Mouse (Mus musculus) liver, adult 2 months (tissue): ENCODE data around the gene Acer1. TPM values are rescaled to one million over a fixed set of nuclear protein-coding genes. Genes with fewer than 3 reads are reported as not detected.

Experiments used
- DNase-seq: peaks from one replicate; pipeline ENCODE4 v3.0.0-alpha.2; 2011; ENCODE audit warnings: low read depth, low spot score; ENCODE audit errors: extremely low read depth
- H3K27ac ChIP-seq: fragments of 200-500 bp; replicated peaks from 2 replicates; pipeline ENCODE4 v1.5.1; 2012; ENCODE audit warnings: low read depth, mild to moderate bottlenecking, control low read depth, inconsistent platforms, low read length; ENCODE audit not compliant: insufficient read depth
- H3K27me3 ChIP-seq: fragments of 200-500 bp; 2 replicates; pipeline ENCODE4 v1.6.1; 2012; ENCODE audit warnings: mild to moderate bottlenecking, moderate library complexity, low read length, inconsistent platforms; ENCODE audit not compliant: control insufficient read depth, insufficient read depth
- H3K36me3 ChIP-seq: fragments of 200-500 bp; 2 replicates; pipeline ENCODE4 v1.6.1; 2012; ENCODE audit warnings: low read length, inconsistent platforms; ENCODE audit not compliant: control insufficient read depth, insufficient read depth
- H3K4me1 ChIP-seq: fragments of 200-500 bp; 2 replicates; pipeline ENCODE4 v1.6.1; 2011; ENCODE audit warnings: low read length; ENCODE audit not compliant: control insufficient read depth, insufficient read depth
- H3K4me3 ChIP-seq: fragments of 200-500 bp; 2 replicates; pipeline ENCODE4 v1.5.1; 2011; ENCODE audit warnings: low read depth, mild to moderate bottlenecking, control low read depth, low read length, moderate library complexity; ENCODE audit not compliant: insufficient read depth
- H3K79me2 ChIP-seq: fragments of 200-500 bp; 2 replicates; pipeline ENCODE4 v1.6.1; 2012; ENCODE audit warnings: inconsistent platforms, mild to moderate bottlenecking, low read length, moderate library complexity; ENCODE audit not compliant: control insufficient read depth, insufficient read depth
- H3K9ac ChIP-seq: fragments of 200-500 bp; 2 replicates; pipeline ENCODE4 v1.6.1; 2012; ENCODE audit warnings: low read depth, mild to moderate bottlenecking, control low read depth, inconsistent platforms, low read length
- CTCF ChIP-seq: fragments of 200-500 bp; IDR thresholded peaks from 2 replicates; pipeline ENCODE4 v1.5.1; 2011; ENCODE audit warnings: low read depth, low read length, control low read depth
- POLR2A ChIP-seq: fragments of 200-500 bp; IDR thresholded peaks from 2 replicates; pipeline ENCODE4 v1.6.1; 2011; ENCODE audit warnings: low read length, control low read depth; ENCODE audit not compliant: insufficient read depth; ENCODE audit errors: extremely low read depth
- WGBS: fragments of 180-500 bp; shearing (Covaris S2); methylation state at CpG from one replicate; pipeline ENCODE4 v1.1.7; 2018; 5-methylcytosine and 5-hydroxymethylcytosine counted together
- polyA plus RNA-seq: library from polyadenylated mRNA; depleted of rRNA; stranded (reverse); fragments of >200 nt; gene quantifications from 2 replicates; pipeline ENCODE4 v1.2.3, GENCODE M21; 2012
- total RNA-seq: library from RNA; depleted of rRNA; stranded (reverse); fragments of >200 nt; gene quantifications from 2 replicates; pipeline ENCODE4 v1.2.3, GENCODE M21; 2014

The Acer1 gene
- total and polyA plus RNA-seq, 2 experiments: not detected

- WGBS: 20% methylated on average over 3 of the region's 3 CpGs
Observed at GRCm38 (mm10) chr17:56950915-56951314, 31.0 kb downstream of the Acer1 start.

GRCm38 (mm10) chr17:56938751-56939150, 43.2 kb downstream of the Acer1 start:
- Histone ChIP-seq H3K79me2 (peaks cover 6% of the 10 kb centered on the region), H3K4me3 (no peak overlapping the region), H3K9ac (no peak overlapping the region), H3K4me1 (peaks cover 5% of the 10 kb centered on the region), H3K27ac (no peak overlapping the region), H3K36me3 (no peaks in the 10 kb centered on the region), H3K27me3 (no peaks in the 10 kb centered on the region)
- 80% methylated on average over 4 of the region's 4 CpGs for WGBS
- TF ChIP-seq CTCF (no peak), POLR2A (no peak)
- DNase-seq: peak; percentile 19

More at GRCm38 (mm10) chr17:56950915-56951314, 31.0 kb downstream of the Acer1 start:
- Histone ChIP-seq H3K9ac (no peak overlapping the region), H3K4me3 (no peak overlapping the region), H3K27ac (no peak overlapping the region), H3K36me3 (no peaks in the 10 kb centered on the region), H3K27me3 (peaks cover 2% of the 10 kb centered on the region; the same call in 1 of the 2 replicates), H3K4me1 (no peaks in the 10 kb centered on the region), H3K79me2 (no peaks in the 10 kb centered on the region)
- TF ChIP-seq CTCF: peak; percentile 96
- no peak for TF ChIP-seq POLR2A
- DNase-seq: peak; percentile 49

GRCm38 (mm10) chr17:56936731-56937130, 45.2 kb downstream of the Acer1 start:
- Histone ChIP-seq H3K79me2 (peaks cover 6% of the 10 kb centered on the region), H3K4me3 (no peak overlapping the region), H3K27ac (no peak overlapping the region), H3K36me3 (no peaks in the 10 kb centered on the region), H3K4me1 (peaks cover 5% of the 10 kb centered on the region), H3K9ac (no peak overlapping the region), H3K27me3 (no peaks in the 10 kb centered on the region)
- DNase-seq: no peak
- 91% methylated on average over 7 of the region's 7 CpGs for WGBS
- no peak for TF ChIP-seq POLR2A
- TF ChIP-seq CTCF: no peak

GRCm38 (mm10) chr17:56935363-56936131, 46.4 kb downstream of the Acer1 start, which contains the start of gene Mllt1:
Mllt1 (minus strand) TSS chr17:56935415.
- peak; percentile 79 for TF ChIP-seq CTCF
- TF ChIP-seq POLR2A: no peak

GRCm38 (mm10) chr17:56934545-56935330, 47.2 kb downstream of the Acer1 start:
- Histone ChIP-seq H3K36me3 (no peaks in the 10 kb centered on the region), H3K27me3 (no peaks in the 10 kb centered on the region), H3K9ac (peak overlapping the region; percentile 98), H3K79me2 (peaks cover 6% of the 10 kb centered on the region), H3K4me1 (peaks cover 10% of the 10 kb centered on the region), H3K4me3 (peak overlapping the region; percentile 87), H3K27ac (no peak overlapping the region)
- no peak for DNase-seq
- WGBS: 8% methylated on average over 42 of the region's 45 CpGs
- TF ChIP-seq POLR2A: no peak
- no peak for TF ChIP-seq CTCF

More at GRCm38 (mm10) chr17:56935363-56936131, 46.4 kb downstream of the Acer1 start, which contains the start of gene Mllt1:
- no peak within 1 kb of the TSS for H3K27ac ChIP-seq
- WGBS: 4% methylated on average over 76 of the region's 76 CpGs
- DNase-seq: peak; percentile 79
- H3K4me3 ChIP-seq: peak within 1 kb of the TSS; percentile 87
- no peaks in the 10 kb centered on the region for H3K36me3 ChIP-seq
- peak within 1 kb of the TSS; percentile 98 for H3K9ac ChIP-seq
- H3K79me2 ChIP-seq: peaks cover 6% of the 10 kb centered on the region
- H3K4me1 ChIP-seq: peaks cover 7% of the 10 kb centered on the region
- H3K27me3 ChIP-seq: no peaks in the 10 kb centered on the region
